Mouse (Mus musculus) testis, adult 2 months (tissue): ENCODE results near the gene Net1.

Source experiments
- CTCF ChIP-seq: fragments of 200-500 bp; IDR thresholded peaks from 2 replicates; pipeline ENCODE4 v1.5.1; 2012; ENCODE audit warnings: low read depth, mild to moderate bottlenecking, inconsistent platforms, low read length, moderate library complexity; ENCODE audit not compliant: control insufficient read depth, insufficient read depth, insufficient replicate concordance
- POLR2A ChIP-seq: fragments of 200-500 bp; IDR thresholded peaks from 2 replicates; pipeline ENCODE4 v1.6.1; 2012; ENCODE audit warnings: low read depth, mild to moderate bottlenecking, inconsistent platforms, low read length, moderate library complexity; ENCODE audit not compliant: control insufficient read depth

GRCm38 (mm10) chr13:3869901-3870300 lies 48.1 kb downstream of the Net1 start:
- TF ChIP-seq POLR2A (no peak), CTCF (no peak)
